Mouse (Mus musculus): ENCODE measurements at regions not wholly inside any gene's neighbourhood (a gene's known extent, or its start where the extent isn't known, plus 50 kb on each side); places are given as distances from the start of the nearest gene placed in this dataset.
"Not testable (repeated sequence)": the region's sequence is repeated elsewhere in the genome, so short reads cannot be mapped to it uniquely, and the experiment has no call there.

- DNase-seq (ENCODE audit: low spot score) (no peak), ATAC-seq (replicated peaks; ENCODE audit: low FRiP score, low read depth) (no peak)
- WGBS, result 72% methylated on average over 6 of the region's 6 CpGs
Observed at GRCm38 (mm10) chr8:112283316-112283715, 268.5 kb upstream of the Gm6793 start.

GRCm38 (mm10) chr8:112269598-112269997, 254.8 kb upstream of the Gm6793 start:
- DNase-seq (ENCODE audit: low spot score) (no peak), ATAC-seq (replicated peaks; ENCODE audit: low FRiP score, low read depth) (no peak)
- 61% methylated on average over 5 of the region's 5 CpGs for WGBS
- Histone ChIP-seq H3K9me3 (replicated peaks; ENCODE audit: low read length) (no peaks in the 10 kb centered on the region), H3K27me3 (ENCODE audit: insufficient read depth, low read length) (no peaks in the 10 kb centered on the region), H3K4me1 (replicated peaks; ENCODE audit: insufficient read depth, low read length) (no peaks in the 10 kb centered on the region), H3K27ac (no peak overlapping the region), H3K36me3 (ENCODE audit: insufficient read depth, low read length) (no peaks in the 10 kb centered on the region), H3K4me3 (replicated peaks; ENCODE audit: low read depth, low read length) (no peak overlapping the region), H3K9ac (ENCODE audit: low read depth, low read length) (no peak overlapping the region), H3K4me2 (ENCODE audit: low read length) (no peak overlapping the region)
- no peak for TF ChIP-seq CTCF (IDR thresholded peaks at IDR 0.05; ENCODE audit: low read depth)

More at GRCm38 (mm10) chr8:112283316-112283715, 268.5 kb upstream of the Gm6793 start:
- H3K4me3 ChIP-seq (replicated peaks; ENCODE audit: low read depth, low read length), result no peak overlapping the region
- H3K9me3 ChIP-seq (replicated peaks; ENCODE audit: low read length), result no peaks in the 10 kb centered on the region
- no peak overlapping the region for H3K4me2 ChIP-seq (ENCODE audit: low read length)
- TF ChIP-seq CTCF (IDR thresholded peaks at IDR 0.05; ENCODE audit: low read depth), result no peak
- H3K27me3 ChIP-seq (ENCODE audit: insufficient read depth, low read length), result no peaks in the 10 kb centered on the region
- no peaks in the 10 kb centered on the region for H3K4me1 ChIP-seq (replicated peaks; ENCODE audit: insufficient read depth, low read length)
- no peak overlapping the region for H3K9ac ChIP-seq (ENCODE audit: low read depth, low read length)
- H3K36me3 ChIP-seq (ENCODE audit: insufficient read depth, low read length), result no peaks in the 10 kb centered on the region
- H3K27ac ChIP-seq, result no peak overlapping the region

- Histone ChIP-seq H3K4me1 (replicated peaks; ENCODE audit: insufficient read depth, low read length) (no peaks in the 10 kb centered on the region), H3K9me3 (replicated peaks; ENCODE audit: low read length) (no peaks in the 10 kb centered on the region), H3K4me3 (replicated peaks; ENCODE audit: low read depth, low read length) (no peak overlapping the region), H3K36me3 (ENCODE audit: insufficient read depth, low read length) (no peaks in the 10 kb centered on the region), H3K4me2 (ENCODE audit: low read length) (no peak overlapping the region), H3K27ac (no peak overlapping the region), H3K27me3 (ENCODE audit: insufficient read depth, low read length) (no peaks in the 10 kb centered on the region), H3K9ac (ENCODE audit: low read depth, low read length) (no peak overlapping the region)
- DNase-seq (ENCODE audit: low spot score), result no peak
- 42% methylated on average over 8 of the region's 8 CpGs for WGBS
- no peak for TF ChIP-seq CTCF (IDR thresholded peaks at IDR 0.05; ENCODE audit: low read depth)
- no peak for ATAC-seq (replicated peaks; ENCODE audit: low FRiP score, low read depth)
Observed at GRCm38 (mm10) chr8:112269214-112269566, 254.4 kb upstream of the Gm6793 start.

GRCm38 (mm10) chr8:112268544-112269213, 253.8 kb upstream of the Gm6793 start:
- Histone ChIP-seq H3K4me3 (replicated peaks; ENCODE audit: low read depth, low read length) (no peak overlapping the region), H3K36me3 (ENCODE audit: insufficient read depth, low read length) (no peaks in the 10 kb centered on the region), H3K4me1 (replicated peaks; ENCODE audit: insufficient read depth, low read length) (no peaks in the 10 kb centered on the region), H3K27ac (no peak overlapping the region), H3K9me3 (replicated peaks; ENCODE audit: low read length) (no peaks in the 10 kb centered on the region), H3K9ac (ENCODE audit: low read depth, low read length) (no peak overlapping the region), H3K27me3 (ENCODE audit: insufficient read depth, low read length) (no peaks in the 10 kb centered on the region), H3K4me2 (ENCODE audit: low read length) (no peak overlapping the region)
- no peak for TF ChIP-seq CTCF (IDR thresholded peaks at IDR 0.05; ENCODE audit: low read depth)
- no peak for ATAC-seq (replicated peaks; ENCODE audit: low FRiP score, low read depth)
- WGBS, result 70% methylated on average over 9 of the region's 9 CpGs
- DNase-seq (ENCODE audit: low spot score), result no peak

- Histone ChIP-seq H3K9me3 (replicated peaks; ENCODE audit: low read length) (no peaks in the 10 kb centered on the region), H3K27ac (no peak overlapping the region), H3K36me3 (ENCODE audit: insufficient read depth, low read length) (no peaks in the 10 kb centered on the region), H3K27me3 (ENCODE audit: insufficient read depth, low read length) (no peaks in the 10 kb centered on the region), H3K4me1 (replicated peaks; ENCODE audit: insufficient read depth, low read length) (no peaks in the 10 kb centered on the region), H3K4me2 (ENCODE audit: low read length) (no peak overlapping the region), H3K9ac (ENCODE audit: low read depth, low read length) (no peak overlapping the region), H3K4me3 (replicated peaks; ENCODE audit: low read depth, low read length) (no peak overlapping the region)
- ATAC-seq (replicated peaks; ENCODE audit: low FRiP score, low read depth) (no peak), DNase-seq (ENCODE audit: low spot score) (no peak)
- no peak for TF ChIP-seq CTCF (IDR thresholded peaks at IDR 0.05; ENCODE audit: low read depth)
- WGBS, result 40% methylated on average over 13 of the region's 13 CpGs
Observed at GRCm38 (mm10) chr8:112257922-112258475, 243.2 kb upstream of the Gm6793 start.

- Histone ChIP-seq H3K4me3 (replicated peaks; ENCODE audit: low read depth, low read length) (no peak overlapping the region), H3K9me3 (replicated peaks; ENCODE audit: low read length) (no peaks in the 10 kb centered on the region), H3K9ac (ENCODE audit: low read depth, low read length) (no peak overlapping the region), H3K4me2 (ENCODE audit: low read length) (no peak overlapping the region), H3K4me1 (replicated peaks; ENCODE audit: insufficient read depth, low read length) (no peaks in the 10 kb centered on the region), H3K27me3 (ENCODE audit: insufficient read depth, low read length) (no peaks in the 10 kb centered on the region), H3K36me3 (ENCODE audit: insufficient read depth, low read length) (no peaks in the 10 kb centered on the region), H3K27ac (no peak overlapping the region)
- no peak for TF ChIP-seq CTCF (IDR thresholded peaks at IDR 0.05; ENCODE audit: low read depth)
- no peak for DNase-seq (ENCODE audit: low spot score)
- no peak for ATAC-seq (replicated peaks; ENCODE audit: low FRiP score, low read depth)
- WGBS, result 27% methylated on average over 18 of the region's 18 CpGs
Observed at GRCm38 (mm10) chr8:112257311-112257894, 242.6 kb upstream of the Gm6793 start.

DNA sequence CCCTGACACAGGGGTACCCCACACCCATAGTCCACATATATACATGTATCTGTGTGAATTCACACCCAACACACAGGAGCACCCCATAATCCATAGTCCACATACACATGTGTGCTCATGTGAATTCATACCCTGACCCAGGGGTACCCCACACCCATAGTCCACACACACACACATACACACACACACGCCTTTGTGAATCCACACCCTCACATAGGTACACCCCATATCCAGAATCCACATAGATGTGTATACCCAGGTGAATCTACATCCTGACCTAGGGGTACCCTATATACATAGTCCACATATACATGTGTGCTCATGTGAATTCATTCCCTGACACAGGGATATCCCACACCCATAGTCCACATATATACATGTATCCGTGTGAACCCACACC, 231.8 kb upstream of the Gm6793 start:
- not testable (repeated sequence) for H3K4me2 ChIP-seq (ENCODE audit: low read length); H3K4me1 ChIP-seq (replicated peaks; ENCODE audit: insufficient read depth, low read length); H3K4me3 ChIP-seq (replicated peaks; ENCODE audit: low read depth, low read length); DNase-seq (ENCODE audit: low spot score); H3K27me3 ChIP-seq (ENCODE audit: insufficient read depth, low read length); H3K27ac ChIP-seq; ATAC-seq (replicated peaks; ENCODE audit: low FRiP score, low read depth); H3K9ac ChIP-seq (ENCODE audit: low read depth, low read length); H3K9me3 ChIP-seq (replicated peaks; ENCODE audit: low read length); H3K36me3 ChIP-seq (ENCODE audit: insufficient read depth, low read length)
- WGBS, result 81% methylated on average over 2 of the region's 2 CpGs
